Mouse (Mus musculus) C3H10T1/2 (cell line): Measurements from ENCODE around the gene Prl2c3. TPM values are rescaled to one million over a fixed set of nuclear protein-coding genes. Genes with fewer than 3 reads are reported as not detected.

ENCODE experiments used
- polyA plus RNA-seq, 2 experiments: library from polyadenylated mRNA; unstranded; fragments of >200 nt; fragmentation: generic; extraction: Trizol; gene quantifications; one replicate each; pipeline ENCODE4 v1.2.1; 2012; ENCODE audit warnings: missing spikeins in 2 of 2

Gene Prl2c3
- under 1 TPM in 1 of 2 experiments, not detected in 1; 0.76 TPM for polyA plus RNA-seq

GRCm38 (mm10) chr13:12799979-12800378, at the start of gene Prl2c3:
TSS of gene Prl2c3 (minus strand) at chr13:12800079.

Other genes with a start within 250 kb of the Prl2c3 start
- gene Ero1lb, start 234.2 kb downstream of the Prl2c3 start, polyA plus RNA-seq, result 1 to 10 TPM in 1 of 2 experiments, under 1 TPM in 1; 0.27 to 2.2 TPM
- 10 to 100 TPM in 1 of 2 experiments, under 1 TPM in 1; 0.54 to 32.8 TPM for gene Prl2c2, start 205.3 kb upstream of the Prl2c3 start, polyA plus RNA-seq